Mouse (Mus musculus): ENCODE results near the gene Man1c1. TPM values are rescaled to one million over a fixed set of nuclear protein-coding genes. Genes with fewer than 3 reads are reported as not detected.

The Man1c1 gene
- polyA plus RNA-seq, 1 experiment from 2014 or later: 1.5 TPM

DNA sequence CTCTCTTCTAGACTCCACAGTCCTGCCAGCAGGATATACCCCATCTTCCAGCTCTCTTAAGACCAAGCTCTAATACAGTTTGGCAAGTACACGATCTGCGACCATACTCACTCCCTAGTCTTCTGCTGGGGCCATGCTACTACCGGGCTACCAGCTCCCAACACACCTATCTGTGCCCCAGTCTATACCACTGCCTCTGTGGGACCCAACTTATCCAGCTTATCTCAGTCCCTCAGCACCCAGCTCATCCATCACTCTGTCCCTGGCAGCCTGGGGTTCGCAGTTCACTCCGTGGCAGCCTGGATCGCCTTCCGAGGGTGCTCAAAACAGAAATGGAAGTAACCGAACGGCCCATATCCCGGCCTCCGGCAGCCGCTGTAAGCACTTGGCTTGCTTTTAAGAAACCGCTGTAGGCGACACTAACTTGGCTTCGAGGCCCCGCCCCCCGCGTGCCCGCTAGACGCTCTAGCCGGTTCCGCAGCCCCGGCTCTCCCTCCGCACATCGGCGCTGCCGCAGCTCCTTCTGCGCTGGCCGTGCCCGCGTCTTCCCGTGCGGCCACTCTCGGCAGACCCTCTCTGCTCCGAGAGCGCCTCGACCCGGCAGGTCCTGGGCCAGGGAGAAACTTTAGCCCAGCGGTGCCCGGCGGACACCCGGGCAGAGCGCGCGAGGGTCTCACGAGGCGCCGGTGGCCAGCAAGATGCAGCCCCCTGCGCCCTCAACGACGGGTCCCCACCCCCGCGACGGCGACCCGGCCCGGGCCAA, 169.8 kb downstream of the Man1c1 start:
- Histone ChIP-seq H3K27me3 (ENCODE audit: control insufficient read depth, insufficient read depth, low read length) (no peaks in the 10 kb centered on the region), H3K36me3 (ENCODE audit: control insufficient read depth, insufficient read depth, low read length) (peaks cover 6% of the 10 kb centered on the region; the same call in 1 of the 2 replicates), H3K9ac (ENCODE audit: low read length) (peak overlapping the region; percentile 88), H3K4me1 (replicated peaks; ENCODE audit: control insufficient read depth, insufficient read depth) (no peaks in the 10 kb centered on the region), H3K4me3 (ENCODE audit: low read depth, low read length) (peak overlapping the region; percentile 81), H3K4me2 (replicated peaks; ENCODE audit: low read depth) (peak overlapping the region; percentile 99), H3K9me3 (ENCODE audit: control insufficient read depth, low read length) (no peaks in the 10 kb centered on the region), H3K27ac (replicated peaks) (peak overlapping the region; percentile 92)
- WGBS: under 1% methylated on average over 50 of the region's 57 CpGs
- TF ChIP-seq CTCF (IDR thresholded peaks at IDR 0.05; ENCODE audit: low read depth) (no peak; the same call in 1 of the 2 replicates), EP300 (optimal IDR thresholded peaks at IDR 0.05) (no peak)
- DNase-seq (ENCODE audit: low spot score): peak; percentile 81
- ATAC-seq (ENCODE audit: low FRiP score, low TSS enrichment): peak; percentile 1; the same call in 1 of the 2 replicates

- Histone ChIP-seq H3K4me3 (ENCODE audit: low read depth, low read length) (no peak overlapping the region), H3K9ac (ENCODE audit: low read length) (no peak overlapping the region), H3K9me3 (ENCODE audit: control insufficient read depth, low read length) (no peaks in the 10 kb centered on the region), H3K36me3 (ENCODE audit: control insufficient read depth, insufficient read depth, low read length) (peaks cover 12% of the 10 kb centered on the region), H3K4me2 (replicated peaks; ENCODE audit: low read depth) (no peak overlapping the region; the same call in 1 of the 2 replicates), H3K27me3 (ENCODE audit: control insufficient read depth, insufficient read depth, low read length) (no peaks in the 10 kb centered on the region), H3K27ac (replicated peaks) (no peak overlapping the region), H3K4me1 (replicated peaks; ENCODE audit: control insufficient read depth, insufficient read depth) (no peaks in the 10 kb centered on the region)
- TF ChIP-seq CTCF (IDR thresholded peaks at IDR 0.05; ENCODE audit: low read depth) (no peak), EP300 (optimal IDR thresholded peaks at IDR 0.05) (no peak)
- no peak for DNase-seq (ENCODE audit: low spot score)
- WGBS: 74% methylated on average over 4 of the region's 4 CpGs
- no peak for ATAC-seq (ENCODE audit: low FRiP score, low TSS enrichment)
Measured at GRCm38 (mm10) chr4:134533421-134533820, 170.7 kb downstream of the Man1c1 start.

DNA sequence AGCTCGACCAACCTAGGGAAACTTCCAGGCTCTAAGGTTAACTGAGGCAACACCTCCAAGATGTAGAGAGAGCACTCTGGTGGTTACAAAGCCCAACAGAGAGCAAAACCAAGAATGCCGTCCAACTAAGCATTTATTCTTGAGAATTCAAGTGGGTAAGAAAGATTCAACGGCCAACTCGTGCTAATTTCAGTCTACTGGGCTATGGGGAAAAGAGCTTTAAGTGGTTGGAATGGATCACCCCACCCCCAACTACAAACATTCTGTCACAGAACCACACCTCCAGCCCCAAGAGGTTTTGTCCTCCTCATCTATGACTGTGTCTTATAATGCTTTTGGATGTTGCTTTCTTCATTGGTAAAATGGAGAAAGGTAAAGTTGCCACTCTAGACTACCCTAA, 171.2 kb downstream of the Man1c1 start:
- TF ChIP-seq EP300 (optimal IDR thresholded peaks at IDR 0.05) (no peak), CTCF (IDR thresholded peaks at IDR 0.05; ENCODE audit: low read depth) (no peak)
- H3K27ac ChIP-seq (replicated peaks): no peak overlapping the region
- H3K9me3 ChIP-seq (ENCODE audit: control insufficient read depth, low read length): no peaks in the 10 kb centered on the region
- H3K27me3 ChIP-seq (ENCODE audit: control insufficient read depth, insufficient read depth, low read length): no peaks in the 10 kb centered on the region
- ATAC-seq (ENCODE audit: low FRiP score, low TSS enrichment): no peak
- no peaks in the 10 kb centered on the region for H3K4me1 ChIP-seq (replicated peaks; ENCODE audit: control insufficient read depth, insufficient read depth)
- 62% methylated on average over 4 of the region's 4 CpGs for WGBS
- H3K4me2 ChIP-seq (replicated peaks; ENCODE audit: low read depth): no peak overlapping the region
- no peak overlapping the region for H3K4me3 ChIP-seq (ENCODE audit: low read depth, low read length)
- H3K36me3 ChIP-seq (ENCODE audit: control insufficient read depth, insufficient read depth, low read length): peaks cover 15% of the 10 kb centered on the region
- no peak overlapping the region for H3K9ac ChIP-seq (ENCODE audit: low read length)
- DNase-seq (ENCODE audit: low spot score): no peak

GRCm38 (mm10) chr4:134526220-134526619, 177.9 kb downstream of the Man1c1 start:
- H3K36me3 ChIP-seq (ENCODE audit: control insufficient read depth, insufficient read depth, low read length): peaks cover 19% of the 10 kb centered on the region
- TF ChIP-seq CTCF (IDR thresholded peaks at IDR 0.05; ENCODE audit: low read depth) (no peak), EP300 (optimal IDR thresholded peaks at IDR 0.05) (no peak)
- ATAC-seq (ENCODE audit: low FRiP score, low TSS enrichment) (no peak), DNase-seq (ENCODE audit: low spot score) (no peak)
- no peak overlapping the region for H3K9ac ChIP-seq (ENCODE audit: low read length)
- no peak overlapping the region for H3K27ac ChIP-seq (replicated peaks)
- H3K9me3 ChIP-seq (ENCODE audit: control insufficient read depth, low read length): no peaks in the 10 kb centered on the region
- no peak overlapping the region for H3K4me3 ChIP-seq (ENCODE audit: low read depth, low read length)
- no peaks in the 10 kb centered on the region for H3K4me1 ChIP-seq (replicated peaks; ENCODE audit: control insufficient read depth, insufficient read depth)
- H3K27me3 ChIP-seq (ENCODE audit: control insufficient read depth, insufficient read depth, low read length): no peaks in the 10 kb centered on the region
- H3K4me2 ChIP-seq (replicated peaks; ENCODE audit: low read depth): no peak overlapping the region
- 77% methylated on average over 5 of the region's 5 CpGs for WGBS

- DNase-seq (ENCODE audit: low spot score) (no peak), ATAC-seq (ENCODE audit: low FRiP score, low TSS enrichment) (no peak)
- H3K9me3 ChIP-seq (ENCODE audit: control insufficient read depth, low read length): no peaks in the 10 kb centered on the region
- no peak overlapping the region for H3K9ac ChIP-seq (ENCODE audit: low read length)
- H3K36me3 ChIP-seq (ENCODE audit: control insufficient read depth, insufficient read depth, low read length): peaks cover 19% of the 10 kb centered on the region
- no peak overlapping the region for H3K4me2 ChIP-seq (replicated peaks; ENCODE audit: low read depth)
- H3K4me3 ChIP-seq (ENCODE audit: low read depth, low read length): no peak overlapping the region
- no peaks in the 10 kb centered on the region for H3K4me1 ChIP-seq (replicated peaks; ENCODE audit: control insufficient read depth, insufficient read depth)
- 73% methylated on average over 5 of the region's 5 CpGs for WGBS
- H3K27ac ChIP-seq (replicated peaks): no peak overlapping the region
- TF ChIP-seq CTCF (IDR thresholded peaks at IDR 0.05; ENCODE audit: low read depth) (no peak), EP300 (optimal IDR thresholded peaks at IDR 0.05) (no peak)
- no peaks in the 10 kb centered on the region for H3K27me3 ChIP-seq (ENCODE audit: control insufficient read depth, insufficient read depth, low read length)
Measured at GRCm38 (mm10) chr4:134525806-134526205, 178.3 kb downstream of the Man1c1 start.

GRCm38 (mm10) chr4:134523447-134523846, 180.6 kb downstream of the Man1c1 start:
- Histone ChIP-seq H3K36me3 (ENCODE audit: control insufficient read depth, insufficient read depth, low read length) (peaks cover 8% of the 10 kb centered on the region; the same call in 1 of the 2 replicates), H3K9me3 (ENCODE audit: control insufficient read depth, low read length) (no peaks in the 10 kb centered on the region), H3K4me3 (ENCODE audit: low read depth, low read length) (no peak overlapping the region), H3K9ac (ENCODE audit: low read length) (no peak overlapping the region), H3K27me3 (ENCODE audit: control insufficient read depth, insufficient read depth, low read length) (no peaks in the 10 kb centered on the region), H3K4me2 (replicated peaks; ENCODE audit: low read depth) (no peak overlapping the region), H3K27ac (replicated peaks) (no peak overlapping the region), H3K4me1 (replicated peaks; ENCODE audit: control insufficient read depth, insufficient read depth) (no peaks in the 10 kb centered on the region)
- ATAC-seq (ENCODE audit: low FRiP score, low TSS enrichment): no peak
- TF ChIP-seq CTCF (IDR thresholded peaks at IDR 0.05; ENCODE audit: low read depth) (no peak), EP300 (optimal IDR thresholded peaks at IDR 0.05) (no peak)
- 80% methylated on average over 4 of the region's 4 CpGs for WGBS
- DNase-seq (ENCODE audit: low spot score): no peak
